Mouse (Mus musculus) liver, adult 2 months (tissue): Measurements from ENCODE around the gene Tmem82.

Source experiments
- CTCF ChIP-seq: fragments of 200-500 bp; IDR thresholded peaks from 2 replicates; pipeline ENCODE4 v1.5.1; 2011; ENCODE audit warnings: low read depth, low read length, control low read depth
- POLR2A ChIP-seq: fragments of 200-500 bp; IDR thresholded peaks from 2 replicates; pipeline ENCODE4 v1.6.1; 2011; ENCODE audit warnings: low read length, control low read depth; ENCODE audit not compliant: insufficient read depth; ENCODE audit errors: extremely low read depth

DNA sequence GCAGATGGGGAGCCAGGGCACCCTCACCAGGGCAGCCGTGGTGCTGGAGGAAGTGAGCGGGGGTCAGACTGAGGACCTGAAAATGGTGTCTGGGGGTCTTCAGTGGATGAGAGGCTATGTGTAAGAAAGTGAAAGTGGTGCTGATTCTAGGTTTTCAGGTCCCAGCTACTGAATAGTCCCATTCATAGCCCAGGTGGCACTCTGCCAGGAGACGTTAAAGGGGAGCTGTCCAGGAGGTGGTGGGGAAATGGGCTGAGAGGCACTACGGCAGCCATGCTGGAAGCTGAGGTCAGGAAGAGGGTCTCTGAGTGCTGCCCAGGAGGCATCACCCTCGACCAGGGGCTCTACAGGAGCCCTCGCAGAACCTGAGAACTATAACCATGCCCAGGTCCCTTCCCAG, 30.8 kb upstream of the Tmem82 start:
- no peak for TF ChIP-seq CTCF
- no peak for TF ChIP-seq POLR2A
